Mouse (Mus musculus) hindbrain, embryonic 15.5 days (tissue): ENCODE measurements around the gene Ugt1a5. TPM values are rescaled to one million over a fixed set of nuclear protein-coding genes. Genes with fewer than 3 reads are reported as not detected.
A peak's percentile ranks its signal among the peaks of the same experiment; 100 is the strongest.

ENCODE experiments used
- ATAC-seq: fragments of 200-750 bp; cut with Nextera tagmentation; 2 replicates; pipeline ENCODE4 v1.8.0; 2017; ENCODE audit warnings: low read depth, moderate number of reproducible peaks, moderate TSS enrichment; ENCODE audit not compliant: low FRiP score
- H3K27ac ChIP-seq: fragments of 300-500 bp; sonication (generic); replicated peaks from 2 replicates; pipeline ENCODE4 v1.5.1; 2015; ENCODE audit warnings: mild to moderate bottlenecking, inconsistent platforms
- H3K27me3 ChIP-seq: fragments of 300-500 bp; sonication (generic); 2 replicates; pipeline ENCODE4 v1.6.1; 2015; ENCODE audit warnings: control low read depth, inconsistent platforms
- H3K36me3 ChIP-seq: fragments of 300-500 bp; sonication (generic); 2 replicates; pipeline ENCODE4 v1.6.1; 2015; ENCODE audit warnings: control low read depth, inconsistent platforms
- H3K4me1 ChIP-seq: fragments of 300-500 bp; sonication (generic); replicated peaks from 2 replicates; pipeline ENCODE4 v1.6.1; 2015; ENCODE audit warnings: control low read depth, inconsistent platforms
- H3K4me2 ChIP-seq: fragments of 300-500 bp; sonication (generic); 2 replicates; pipeline ENCODE4 v1.6.1; 2015; ENCODE audit warnings: moderate library complexity, mild to moderate bottlenecking, inconsistent platforms
- H3K4me3 ChIP-seq: fragments of 300-500 bp; sonication (generic); 2 replicates; pipeline ENCODE4 v1.5.1; 2015; ENCODE audit warnings: mild to moderate bottlenecking, inconsistent platforms
- H3K9ac ChIP-seq: fragments of 300-500 bp; sonication (generic); 2 replicates; pipeline ENCODE4 v1.6.1; 2015; ENCODE audit warnings: inconsistent platforms
- H3K9me3 ChIP-seq: fragments of 300-500 bp; sonication (generic); 2 replicates; pipeline ENCODE4 v1.6.1; 2016; ENCODE audit warnings: control low read depth, inconsistent platforms
- WGBS: fragments of 180-500 bp; shearing (Covaris S2); methylation state at CpG from one replicate; pipeline ENCODE4 v1.1.7; 2015; 5-methylcytosine and 5-hydroxymethylcytosine counted together
- polyA plus RNA-seq: library from polyadenylated mRNA; unstranded; fragments of >200 nt; fragmentation: Nextera tagmentation; extraction: Ambion mirVana; gene quantifications from 2 replicates; pipeline ENCODE4 v1.2.1, GENCODE M21; 2015

Ugt1a5 gene
- polyA plus RNA-seq, 1 experiment from 2014 or later: not detected

GRCm38 (mm10) chr1:88253540-88253939 is 87.7 kb downstream of the Ugt1a5 start:
- Histone ChIP-seq H3K4me3 (no peak overlapping the region), H3K4me1 (no peaks in the 10 kb centered on the region), H3K36me3 (no peaks in the 10 kb centered on the region), H3K4me2 (no peak overlapping the region), H3K27ac (no peak overlapping the region), H3K9ac (no peak overlapping the region), H3K9me3 (peaks cover 68% of the 10 kb centered on the region), H3K27me3 (no peaks in the 10 kb centered on the region)
- WGBS: 77% methylated on average over 6 of the region's 6 CpGs
- no peak for ATAC-seq

GRCm38 (mm10) chr1:88254793-88255465 is 89.1 kb downstream of the Ugt1a5 start:
- Histone ChIP-seq H3K9me3 (peaks cover 54% of the 10 kb centered on the region), H3K9ac (no peak overlapping the region), H3K27me3 (no peaks in the 10 kb centered on the region), H3K4me3 (no peak overlapping the region), H3K4me2 (no peak overlapping the region), H3K4me1 (no peaks in the 10 kb centered on the region), H3K36me3 (no peaks in the 10 kb centered on the region), H3K27ac (no peak overlapping the region)
- WGBS: 88% methylated on average over 12 of the region's 12 CpGs
- no peak for ATAC-seq

GRCm38 (mm10) chr1:88255466-88255857 is 89.7 kb downstream of the Ugt1a5 start:
- no peaks in the 10 kb centered on the region for H3K36me3 ChIP-seq
- H3K9ac ChIP-seq: no peak overlapping the region
- no peak overlapping the region for H3K27ac ChIP-seq
- H3K27me3 ChIP-seq: no peaks in the 10 kb centered on the region
- H3K9me3 ChIP-seq: peaks cover 48% of the 10 kb centered on the region
- no peak overlapping the region for H3K4me2 ChIP-seq
- ATAC-seq: no peak
- H3K4me3 ChIP-seq: no peak overlapping the region
- 61% methylated on average over 2 of the region's 2 CpGs for WGBS
- H3K4me1 ChIP-seq: no peaks in the 10 kb centered on the region

GRCm38 (mm10) chr1:88255989-88256754 is 90.4 kb downstream of the Ugt1a5 start:
- Histone ChIP-seq H3K9me3 (peaks cover 41% of the 10 kb centered on the region), H3K9ac (no peak overlapping the region), H3K27ac (no peak overlapping the region), H3K27me3 (no peaks in the 10 kb centered on the region), H3K36me3 (peaks cover 5% of the 10 kb centered on the region; the same call in 1 of the 2 replicates), H3K4me1 (no peaks in the 10 kb centered on the region), H3K4me3 (no peak overlapping the region), H3K4me2 (no peak overlapping the region)
- ATAC-seq: no peak
- WGBS: 79% methylated on average over 13 of the region's 13 CpGs

GRCm38 (mm10) chr1:88256886-88257663 is 91.3 kb downstream of the Ugt1a5 start:
- ATAC-seq: no peak
- H3K27me3 ChIP-seq: no peaks in the 10 kb centered on the region
- 83% methylated on average over 10 of the region's 10 CpGs for WGBS
- H3K4me1 ChIP-seq: no peaks in the 10 kb centered on the region
- H3K4me3 ChIP-seq: no peak overlapping the region
- H3K36me3 ChIP-seq: peaks cover 9% of the 10 kb centered on the region; the same call in 1 of the 2 replicates
- H3K27ac ChIP-seq: no peak overlapping the region
- H3K9ac ChIP-seq: no peak overlapping the region
- H3K4me2 ChIP-seq: no peak overlapping the region
- H3K9me3 ChIP-seq: peaks cover 38% of the 10 kb centered on the region

GRCm38 (mm10) chr1:88257681-88258080 is 91.9 kb downstream of the Ugt1a5 start:
- no peaks in the 10 kb centered on the region for H3K27me3 ChIP-seq
- WGBS: 82% methylated on average over 6 of the region's 6 CpGs
- H3K4me1 ChIP-seq: no peaks in the 10 kb centered on the region
- H3K4me3 ChIP-seq: no peak overlapping the region
- no peak overlapping the region for H3K9ac ChIP-seq
- H3K27ac ChIP-seq: no peak overlapping the region
- no peak overlapping the region for H3K4me2 ChIP-seq
- no peak for ATAC-seq
- peaks cover 13% of the 10 kb centered on the region for H3K36me3 ChIP-seq
- H3K9me3 ChIP-seq: peaks cover 33% of the 10 kb centered on the region

GRCm38 (mm10) chr1:88258361-88258760 is 92.5 kb downstream of the Ugt1a5 start:
- WGBS: 64% methylated on average over 6 of the region's 6 CpGs
- no peak overlapping the region for H3K4me3 ChIP-seq
- H3K27ac ChIP-seq: no peak overlapping the region
- peaks cover 20% of the 10 kb centered on the region for H3K36me3 ChIP-seq
- no peak overlapping the region for H3K9ac ChIP-seq
- ATAC-seq: no peak
- H3K4me1 ChIP-seq: no peaks in the 10 kb centered on the region
- no peak overlapping the region for H3K4me2 ChIP-seq
- H3K27me3 ChIP-seq: no peaks in the 10 kb centered on the region
- peaks cover 29% of the 10 kb centered on the region for H3K9me3 ChIP-seq

- no peaks in the 10 kb centered on the region for H3K27me3 ChIP-seq
- H3K4me2 ChIP-seq: no peak overlapping the region
- peaks cover 27% of the 10 kb centered on the region for H3K36me3 ChIP-seq
- 77% methylated on average over 8 of the region's 8 CpGs for WGBS
- no peak overlapping the region for H3K9ac ChIP-seq
- no peaks in the 10 kb centered on the region for H3K4me1 ChIP-seq
- no peak overlapping the region for H3K4me3 ChIP-seq
- ATAC-seq: peak; percentile 6; the same call in 1 of the 2 replicates
- no peak overlapping the region for H3K27ac ChIP-seq
- peaks cover 25% of the 10 kb centered on the region for H3K9me3 ChIP-seq
These were observed 93.2 kb downstream of the Ugt1a5 start for GRCm38 (mm10) chr1:88258881-88259642.

- Histone ChIP-seq H3K4me1 (no peaks in the 10 kb centered on the region), H3K27ac (no peak overlapping the region), H3K9ac (no peak overlapping the region), H3K27me3 (no peaks in the 10 kb centered on the region), H3K36me3 (peaks cover 32% of the 10 kb centered on the region), H3K4me3 (no peak overlapping the region), H3K4me2 (no peak overlapping the region), H3K9me3 (peaks cover 21% of the 10 kb centered on the region)
- WGBS: 73% methylated on average over 4 of the region's 4 CpGs
- peak; percentile 5; the same call in 1 of the 2 replicates for ATAC-seq
These were observed 93.8 kb downstream of the Ugt1a5 start for GRCm38 (mm10) chr1:88259643-88260024.

GRCm38 (mm10) chr1:88260114-88260513 is 94.3 kb downstream of the Ugt1a5 start:
- Histone ChIP-seq H3K9me3 (peaks cover 16% of the 10 kb centered on the region), H3K27ac (no peak overlapping the region), H3K4me2 (no peak overlapping the region), H3K27me3 (no peaks in the 10 kb centered on the region), H3K4me1 (no peaks in the 10 kb centered on the region), H3K4me3 (no peak overlapping the region), H3K36me3 (peaks cover 37% of the 10 kb centered on the region), H3K9ac (no peak overlapping the region)
- 81% methylated on average over 6 of the region's 6 CpGs for WGBS
- ATAC-seq: 0 out of 2 replicates have a peak, but pooled peaks have one; percentile 9

- Histone ChIP-seq H3K36me3 (peaks cover 44% of the 10 kb centered on the region), H3K4me1 (no peaks in the 10 kb centered on the region), H3K4me3 (no peak overlapping the region), H3K27me3 (no peaks in the 10 kb centered on the region), H3K9me3 (peaks cover 11% of the 10 kb centered on the region; the same call in 1 of the 2 replicates), H3K27ac (no peak overlapping the region), H3K9ac (no peak overlapping the region), H3K4me2 (no peak overlapping the region)
- 82% methylated on average over 10 of the region's 10 CpGs for WGBS
- no peak for ATAC-seq
These were observed 95.0 kb downstream of the Ugt1a5 start for GRCm38 (mm10) chr1:88260604-88261377.
